Comparison of ENCODE assay signal across 14 mouse cellular contexts in the genomic region with DNA sequence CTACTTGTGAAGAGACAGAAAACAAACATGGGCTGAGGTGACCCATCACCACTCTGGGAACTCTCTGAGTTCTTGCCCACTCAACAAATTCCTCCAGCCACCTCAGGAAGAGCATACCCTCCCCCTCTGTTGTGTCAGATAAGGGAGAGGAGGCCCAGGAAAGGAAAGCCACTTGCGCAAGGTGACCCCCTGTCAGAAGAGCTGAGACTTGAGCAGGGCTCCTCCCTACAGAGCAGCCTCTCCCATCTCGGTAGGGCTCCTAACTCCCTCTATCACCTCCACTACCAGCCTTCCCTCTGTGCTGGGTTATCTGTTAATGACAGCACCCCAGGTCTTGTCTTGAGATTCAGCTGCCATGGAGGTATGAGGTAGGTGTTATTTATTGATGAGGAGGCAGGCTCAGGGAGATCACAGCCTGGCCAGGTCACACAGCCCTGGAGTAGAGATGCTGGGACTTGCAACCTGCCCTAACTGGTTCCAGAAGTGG. TPM values are rescaled to one million over a fixed set of nuclear protein-coding genes. Genes with fewer than 3 reads are reported as not detected.
DNase-seq lines count a peak whose midpoint lies in the region; ATAC-seq and TF ChIP-seq lines count a peak whose summit lies in the region.
"Had no signal": no experiment of that assay in that cellular context is flagged by ENCODE, and none has a peak within 500 bp of the region (broad histone marks: within the 10 kb centered on the region; RNA-seq: fewer than 3 reads in every experiment).

No protein-coding gene starts in this region.

- no peaks in the 10 kb centered on the region for H3K27me3 ChIP-seq in heart, embryonic 14.5 days (ENCODE audit: control insufficient read depth, insufficient read depth, low read length)
- no peaks in the 10 kb centered on the region for H3K27me3 ChIP-seq in midbrain, embryonic 10.5 days (ENCODE audit: low read depth, poor library complexity, severe bottlenecking)
- H3K27me3 ChIP-seq in midbrain, postnatal 0 days (ENCODE audit: insufficient read depth, low read length): no peaks in the 10 kb centered on the region
- no peaks in the 10 kb centered on the region for H3K27me3 ChIP-seq in embryonic facial prominence, embryonic 15.5 days
- no peaks in the 10 kb centered on the region for H3K27me3 ChIP-seq in stomach, embryonic 15.5 days (replicated peaks)
- H3K27me3 ChIP-seq: limb, embryonic 12.5 days; neural tube, embryonic 15.5 days had no signal

- DNase-seq in heart, postnatal 36 days: no peak
- no peak for DNase-seq in midbrain, embryonic 10.5 days (ENCODE audit: low spot score)
- no peak for DNase-seq in midbrain, postnatal 0 days (ENCODE audit: low spot score)
- DNase-seq in right cerebral cortex, postnatal 14 days: no peak
- DNase-seq in ovary, postnatal 14 days (ENCODE audit: low spot score): no peak
- DNase-seq: cerebellum, postnatal 10 days; heart, postnatal 10 days; kidney, adult 2 months; midbrain, embryonic 14.5 days had no signal

- TF ChIP-seq CTCF in midbrain, postnatal 0 days (IDR thresholded peaks at IDR 0.05): no peak

- 0 out of 2 replicates have a peak overlapping the region, but pooled peaks have one; percentile 7 for H3K4me2 ChIP-seq in heart, embryonic 14.5 days (ENCODE audit: low read length)
- no peak overlapping the region for H3K4me2 ChIP-seq in midbrain, postnatal 0 days (ENCODE audit: low read depth, low read length, poor library complexity, severe bottlenecking)
- H3K4me2 ChIP-seq in embryonic facial prominence, embryonic 15.5 days (replicated peaks): no peak overlapping the region
- H3K4me2 ChIP-seq in stomach, embryonic 15.5 days: no peak overlapping the region
- H3K4me2 ChIP-seq: limb, embryonic 12.5 days; neural tube, embryonic 15.5 days had no signal

- 37% methylated on average over 2 of the region's 2 CpGs for WGBS in heart, embryonic 14.5 days
- 68% methylated on average over 2 of the region's 2 CpGs for WGBS in midbrain, embryonic 10.5 days
- 74% methylated on average over 2 of the region's 2 CpGs for WGBS in midbrain, postnatal 0 days
- WGBS in embryonic facial prominence, embryonic 15.5 days: 60% methylated on average over 2 of the region's 2 CpGs
- 38% methylated on average over 2 of the region's 2 CpGs for WGBS in stomach, embryonic 15.5 days

- peaks cover 21 to 30% of the 10 kb centered on the region in 2 experiments for H3K4me1 ChIP-seq in heart, embryonic 14.5 days (ENCODE audit: control insufficient read depth in 2 of 2, insufficient read depth in 2 of 2, low read length in 2 of 2)
- H3K4me1 ChIP-seq in midbrain, embryonic 10.5 days: peaks cover 22% of the 10 kb centered on the region
- H3K4me1 ChIP-seq in midbrain, postnatal 0 days (ENCODE audit: insufficient read depth, low read length): no peaks in the 10 kb centered on the region; the same call in 1 of the 2 replicates
- no peaks in the 10 kb centered on the region for H3K4me1 ChIP-seq in embryonic facial prominence, embryonic 15.5 days
- no peaks in the 10 kb centered on the region for H3K4me1 ChIP-seq in stomach, embryonic 15.5 days
- H3K4me1 ChIP-seq: limb, embryonic 12.5 days; neural tube, embryonic 15.5 days had no signal

- peak; percentile 57; the same call in 1 of the 2 replicates for ATAC-seq in heart, embryonic 14.5 days (ENCODE audit: insufficient number of reproducible peaks, insufficient read depth, low FRiP score, low read depth)
- ATAC-seq in midbrain, postnatal 0 days (ENCODE audit: low FRiP score): no peak
- ATAC-seq in embryonic facial prominence, embryonic 15.5 days (ENCODE audit: insufficient number of reproducible peaks, low FRiP score, low TSS enrichment, low read depth): 0 out of 2 replicates have a peak, but pooled peaks have one; percentile 39
- ATAC-seq in stomach, embryonic 15.5 days (ENCODE audit: insufficient read depth, low FRiP score, low read depth): peak; percentile 92

- H3K9me3 ChIP-seq in heart, embryonic 14.5 days (ENCODE audit: control insufficient read depth, low read length): no peaks in the 10 kb centered on the region
- no peaks in the 10 kb centered on the region for H3K9me3 ChIP-seq in midbrain, embryonic 10.5 days (replicated peaks)
- H3K9me3 ChIP-seq in midbrain, postnatal 0 days (ENCODE audit: low read length): no peaks in the 10 kb centered on the region
- no peaks in the 10 kb centered on the region for H3K9me3 ChIP-seq in embryonic facial prominence, embryonic 15.5 days (replicated peaks)
- H3K9me3 ChIP-seq in stomach, embryonic 15.5 days: no peaks in the 10 kb centered on the region
- H3K9me3 ChIP-seq: limb, embryonic 12.5 days; neural tube, embryonic 15.5 days had no signal

- no peak overlapping the region for H3K4me3 ChIP-seq in heart, embryonic 14.5 days (ENCODE audit: control insufficient read depth in 1 of 2, insufficient read depth in 1 of 2, low read depth in 1 of 2, low read length in 2 of 2)
- no peak overlapping the region for H3K4me3 ChIP-seq in midbrain, embryonic 10.5 days
- H3K4me3 ChIP-seq in midbrain, postnatal 0 days (ENCODE audit: low read depth, low read length): no peak overlapping the region
- H3K4me3 ChIP-seq in embryonic facial prominence, embryonic 15.5 days (replicated peaks): no peak overlapping the region
- H3K4me3 ChIP-seq in stomach, embryonic 15.5 days (replicated peaks): no peak overlapping the region
- H3K4me3 ChIP-seq: limb, embryonic 12.5 days; neural tube, embryonic 15.5 days had no signal

- peak overlapping the region; percentile 46 to 83 for H3K27ac ChIP-seq in heart, embryonic 14.5 days (replicated peaks in 1 of 2; ENCODE audit: control insufficient read depth in 1 of 2, insufficient read depth in 1 of 2, low read depth in 2 of 2, low read length in 2 of 2)
- H3K27ac ChIP-seq in midbrain, embryonic 10.5 days (replicated peaks): peak overlapping the region; percentile 46; the same call in 1 of the 2 replicates
- no peak overlapping the region for H3K27ac ChIP-seq in midbrain, postnatal 0 days (ENCODE audit: low read depth, low read length)
- H3K27ac ChIP-seq in embryonic facial prominence, embryonic 15.5 days (replicated peaks): peak overlapping the region; percentile 18
- H3K27ac ChIP-seq in stomach, embryonic 15.5 days: peak overlapping the region; percentile 28; the same call in 1 of the 2 replicates
- H3K27ac ChIP-seq: limb, embryonic 12.5 days; neural tube, embryonic 15.5 days had no signal

- H3K36me3 ChIP-seq in heart, embryonic 14.5 days (ENCODE audit: control insufficient read depth, insufficient read depth, low read length): no peaks in the 10 kb centered on the region
- H3K36me3 ChIP-seq in midbrain, embryonic 10.5 days: no peaks in the 10 kb centered on the region
- H3K36me3 ChIP-seq in midbrain, postnatal 0 days (ENCODE audit: insufficient read depth, low read length): no peaks in the 10 kb centered on the region
- no peaks in the 10 kb centered on the region for H3K36me3 ChIP-seq in embryonic facial prominence, embryonic 15.5 days
- no peaks in the 10 kb centered on the region for H3K36me3 ChIP-seq in stomach, embryonic 15.5 days
- H3K36me3 ChIP-seq: limb, embryonic 12.5 days; neural tube, embryonic 15.5 days had no signal

- H3K9ac ChIP-seq in heart, embryonic 14.5 days (ENCODE audit: low read length): no peak overlapping the region
- no peak overlapping the region for H3K9ac ChIP-seq in midbrain, postnatal 0 days (replicated peaks; ENCODE audit: low read length, poor library complexity, severe bottlenecking)
- no peak overlapping the region for H3K9ac ChIP-seq in embryonic facial prominence, embryonic 15.5 days
- H3K9ac ChIP-seq in stomach, embryonic 15.5 days: no peak overlapping the region
- H3K9ac ChIP-seq: limb, embryonic 12.5 days; neural tube, embryonic 15.5 days had no signal

- intact Hi-C loops in heart, postnatal 36 days (cut with DNase I): no loop called here

RNA-seq across cellular contexts. Expression of a gene that starts 57.6 kb away (rescaled TPM):
- polyA plus RNA-seq in heart, embryonic 14.5 days (2014; fragmentation: Nextera tagmentation; extraction: Ambion mirVana): 159 and 166 TPM in 2 replicates
- total RNA-seq in heart, postnatal 36 days (2021): 10 to 100 TPM in 1 of 2 experiments, 1 to 10 TPM in 1; 9.5 to 12.7 TPM
- polyA plus RNA-seq in midbrain, embryonic 10.5 days (2016; fragmentation: Nextera tagmentation; extraction: Ambion mirVana): 212 and 273 TPM in 2 replicates
- total RNA-seq in midbrain, postnatal 0 days (2014; rRNA removed): 85.1 and 104 TPM in 2 replicates
- polyA plus RNA-seq in midbrain, postnatal 0 days (2015; fragmentation: Nextera tagmentation; extraction: Ambion mirVana): 43.1 and 46.4 TPM in 2 replicates
- 141 and 160 TPM in 2 replicates for polyA plus RNA-seq in embryonic facial prominence, embryonic 15.5 days (2015; fragmentation: Nextera tagmentation; extraction: Ambion mirVana)
- 119 and 129 TPM in 2 replicates for polyA plus RNA-seq in stomach, embryonic 15.5 days (2015; fragmentation: Nextera tagmentation; extraction: Ambion mirVana)
